Mouse (Mus musculus) ES-E14 (cell line): ENCODE results near the gene Ghrl. TPM values are rescaled to one million over a fixed set of nuclear protein-coding genes. Genes with fewer than 3 reads are reported as not detected.
"Not testable (repeated sequence)": the region's sequence is repeated elsewhere in the genome, so short reads cannot be mapped to it uniquely, and the experiment has no call there.

Source experiments
- DNase-seq: peaks from one replicate; pipeline ENCODE4 v3.0.0-alpha.2; 2013; ENCODE audit warnings: low read depth, low spot score
- H3K27ac ChIP-seq: 2 replicates; pipeline ENCODE4 v1.5.1; 2012; ENCODE audit warnings: low read depth, mild to moderate bottlenecking, low read length, moderate library complexity, mixed read lengths; ENCODE audit not compliant: poor library complexity, insufficient read depth, severe bottlenecking
- H3K36me3 ChIP-seq: 2 replicates; pipeline ENCODE4 v1.6.1; 2012; ENCODE audit warnings: mild to moderate bottlenecking, low read length, moderate library complexity, mixed read lengths; ENCODE audit not compliant: control insufficient read depth, poor library complexity, insufficient read depth, severe bottlenecking
- H3K4me1 ChIP-seq, 2 experiments: fragments of 150-350 bp in 1 of 2; sonication (generic) in 1 of 2; 2 replicates each; pipeline ENCODE4 v1.6.1; 2012; ENCODE audit warnings: low read length in 2 of 2, mild to moderate bottlenecking in 1 of 2, mixed read lengths in 1 of 2; ENCODE audit not compliant: control insufficient read depth in 2 of 2, insufficient read depth in 2 of 2, poor library complexity in 1 of 2
- H3K4me3 ChIP-seq, 2 experiments: fragments of 150-350 bp in 1 of 2; sonication (generic) in 1 of 2; 2 replicates each; pipeline ENCODE4 v1.5.1; 2012; ENCODE audit warnings: low read length in 2 of 2, low read depth in 1 of 2, mild to moderate bottlenecking in 1 of 2, mixed read lengths in 1 of 2; ENCODE audit not compliant: insufficient read depth in 1 of 2, poor library complexity in 1 of 2, severe bottlenecking in 1 of 2
- H3K9ac ChIP-seq: 2 replicates; pipeline ENCODE4 v1.6.1; 2012; ENCODE audit warnings: low read depth, mild to moderate bottlenecking, low read length, mixed read lengths; ENCODE audit not compliant: poor library complexity, insufficient read depth, severe bottlenecking
- H3K9me3 ChIP-seq: fragments of 150-350 bp; sonication (generic); 2 replicates; pipeline ENCODE4 v1.6.1; 2012; ENCODE audit warnings: low read depth, mild to moderate bottlenecking, low read length; ENCODE audit not compliant: control insufficient read depth, insufficient read depth
- CHD2 ChIP-seq: IDR thresholded peaks from 2 replicates; pipeline ENCODE4 v1.6.1; 2014; ENCODE audit warnings: mild to moderate bottlenecking, low read depth, low read length, inconsistent platforms
- HCFC1 ChIP-seq: IDR thresholded peaks from 2 replicates; pipeline ENCODE4 v1.6.1; 2012; ENCODE audit warnings: low read length, inconsistent platforms, borderline replicate concordance; ENCODE audit not compliant: insufficient read depth
- MAFK ChIP-seq: IDR thresholded peaks from 2 replicates; pipeline ENCODE4 v1.6.1; 2014; ENCODE audit warnings: mild to moderate bottlenecking, low read depth, low read length, inconsistent platforms; ENCODE audit not compliant: insufficient read depth
- ZC3H11A ChIP-seq: IDR thresholded peaks from 2 replicates; pipeline ENCODE4 v1.6.1; 2012; ENCODE audit warnings: low read depth, mild to moderate bottlenecking, inconsistent platforms, low read length, borderline replicate concordance
- ZNF384 ChIP-seq: IDR thresholded peaks from 2 replicates; pipeline ENCODE4 v1.6.1; 2012; ENCODE audit warnings: low read depth, low read length, inconsistent platforms
- in situ Hi-C, 2 experiments: fragments of 600-800 bp; cut with MboI; formaldehyde crosslinking; loops; one replicate each; pipeline ENCODE4 v1.15.1; 2025; ENCODE audit warnings: low sequenced_read_pairs in 2 of 2, inconsistent platforms in 1 of 2; ENCODE audit not compliant: unreplicated experiment in 2 of 2
- total RNA-seq: library from RNA; depleted of rRNA; stranded (reverse); fragments of 300-350 nt; gene quantifications from 2 replicates; pipeline ENCODE4 v1.2.3, GENCODE M21; 2012

Ghrl gene
- total RNA-seq, 1 experiment, result 2.3 TPM

GRCm38 (mm10) chr6:113728181-113728580 is 8.5 kb upstream of the Ghrl start:
- Histone ChIP-seq H3K4me1 (no peaks in the 10 kb centered on the region), H3K4me3 (no peak overlapping the region), H3K27ac (no peak overlapping the region), H3K9ac (no peak overlapping the region), H3K9me3 (no peaks in the 10 kb centered on the region), H3K36me3 (peaks cover 33% of the 10 kb centered on the region)
- in situ Hi-C loops, result no loop called here
- TF ChIP-seq CHD2 (no peak), HCFC1 (no peak), MAFK (no peak), ZC3H11A (no peak), ZNF384 (no peak)
- no peak for DNase-seq

DNA sequence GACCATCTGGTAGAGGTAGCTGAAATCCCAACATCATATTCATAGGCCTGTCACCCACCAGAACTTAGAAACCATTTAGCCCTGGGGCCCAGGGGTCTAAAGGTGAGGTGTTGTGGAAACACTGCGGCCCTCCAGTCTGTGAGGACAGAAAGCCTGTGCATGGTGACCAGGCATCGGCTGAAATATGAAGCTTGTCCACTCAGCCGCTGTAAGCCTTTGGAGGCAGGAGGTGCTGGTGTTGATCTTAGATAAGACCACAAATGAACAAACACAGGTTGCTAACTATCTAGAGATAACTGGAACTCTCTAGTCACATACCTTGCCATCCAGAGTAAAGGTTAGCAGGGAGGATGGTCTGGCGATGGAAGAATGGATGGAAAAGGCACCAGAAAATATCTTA is 1.4 kb upstream of the Ghrl start:
- no peak overlapping the region for H3K9ac ChIP-seq
- in situ Hi-C loops, result no loop called here
- TF ChIP-seq ZC3H11A (no peak), HCFC1 (no peak), MAFK (no peak), CHD2 (no peak), ZNF384 (no peak)
- peaks cover 48% of the 10 kb centered on the region for H3K36me3 ChIP-seq
- no peak for DNase-seq
- no peaks in the 10 kb centered on the region for H3K4me1 ChIP-seq
- no peak overlapping the region for H3K4me3 ChIP-seq
- H3K9me3 ChIP-seq, result no peaks in the 10 kb centered on the region
- no peak overlapping the region for H3K27ac ChIP-seq

- in situ Hi-C loops, result no loop called here
- Histone ChIP-seq H3K9me3 (no peaks in the 10 kb centered on the region), H3K36me3 (peaks cover 73% of the 10 kb centered on the region)
These were observed 2.1 kb downstream of the Ghrl start for GRCm38 (mm10) chr6:113717541-113717940.

DNA sequence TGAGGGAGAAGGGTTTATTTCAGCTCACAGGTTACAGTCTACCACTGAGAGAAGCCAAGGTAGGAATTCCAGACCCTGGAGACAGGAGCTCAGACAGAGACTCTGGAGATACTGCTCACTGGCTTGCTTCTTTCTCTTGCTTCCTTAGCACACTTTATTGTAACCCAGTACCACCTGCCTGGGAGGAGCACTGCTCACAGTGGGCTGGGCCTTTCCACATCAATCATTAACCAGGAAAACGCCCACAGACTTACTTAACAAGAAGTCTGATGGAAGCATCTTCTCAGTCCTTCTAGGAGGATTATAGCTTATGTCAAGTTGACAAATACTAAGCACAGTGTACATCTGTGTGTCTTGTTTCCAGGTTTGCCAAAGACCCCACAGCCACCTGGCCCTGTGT is 4.9 kb downstream of the Ghrl start:
- TF ChIP-seq MAFK, result no peak
- no peak for TF ChIP-seq ZNF384
- no peak for TF ChIP-seq CHD2
- no peak for TF ChIP-seq HCFC1
- TF ChIP-seq ZC3H11A, result no peak
- H3K4me3 ChIP-seq, result no peak overlapping the region
- in situ Hi-C loops, result no loop called here

More at GRCm38 (mm10) chr6:113717541-113717940, 2.1 kb downstream of the Ghrl start:
- DNase-seq, result no peak
- H3K4me1 ChIP-seq, result 0 out of 4 replicates have a peak, but pooled peaks cover 0 to 2% of the 10 kb centered on the region in 2 experiments
- no peak overlapping the region for H3K27ac ChIP-seq
- H3K9ac ChIP-seq, result no peak overlapping the region
- TF ChIP-seq ZNF384, result no peak
- TF ChIP-seq MAFK, result no peak
- no peak for TF ChIP-seq ZC3H11A
- no peak overlapping the region for H3K4me3 ChIP-seq

DNA sequence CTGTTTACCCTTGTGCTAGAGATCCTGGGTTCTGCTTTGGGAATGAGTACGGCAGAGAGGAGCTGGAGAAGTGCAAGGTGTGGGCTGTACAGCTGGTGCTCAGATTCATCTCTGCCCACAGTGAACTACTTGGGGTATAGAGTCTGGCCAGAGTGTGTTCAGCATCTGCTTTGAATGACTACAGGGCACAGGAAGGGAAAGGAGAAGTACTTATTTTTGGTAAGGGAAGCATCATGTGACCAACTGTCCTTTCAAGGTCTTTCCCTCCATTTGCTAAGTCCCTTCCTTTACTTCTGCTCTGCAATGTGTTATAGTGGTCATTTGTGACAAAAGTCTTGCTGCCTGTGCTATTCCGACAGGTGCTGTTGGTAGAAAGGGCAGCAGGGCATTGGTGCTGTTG is 5.4 kb downstream of the Ghrl start:
- Histone ChIP-seq H3K4me3 (no peak overlapping the region), H3K4me1 (0 out of 4 replicates have a peak, but pooled peaks cover 0 to 2% of the 10 kb centered on the region in 2 experiments), H3K9me3 (no peaks in the 10 kb centered on the region), H3K27ac (no peak overlapping the region), H3K9ac (no peak overlapping the region), H3K36me3 (peaks cover 77% of the 10 kb centered on the region)
- TF ChIP-seq MAFK (no peak), HCFC1 (no peak), CHD2 (no peak), ZNF384 (no peak), ZC3H11A (no peak)
- in situ Hi-C loops, result no loop called here
- DNase-seq, result no peak

More for the DNA sequence above, 4.9 kb downstream of the Ghrl start:
- peaks cover 75% of the 10 kb centered on the region for H3K36me3 ChIP-seq
- H3K9ac ChIP-seq, result no peak overlapping the region
- DNase-seq, result no peak
- no peak overlapping the region for H3K27ac ChIP-seq
- no peaks in the 10 kb centered on the region for H3K9me3 ChIP-seq
- H3K4me1 ChIP-seq, result 0 out of 4 replicates have a peak, but pooled peaks cover 0 to 2% of the 10 kb centered on the region in 2 experiments

- H3K9ac ChIP-seq, H3K9me3 ChIP-seq, in situ Hi-C loops, H3K4me3 ChIP-seq, DNase-seq, H3K4me1 ChIP-seq, H3K27ac ChIP-seq: not testable (repeated sequence)
- H3K36me3 ChIP-seq, result peaks cover 78% of the 10 kb centered on the region
These were observed 6.3 kb downstream of the Ghrl start for GRCm38 (mm10) chr6:113713389-113713788.
